Mouse (Mus musculus) cerebellum, adult 9-11 months (tissue): Measurements from ENCODE around the gene Ylpm1.
A peak's percentile ranks its signal among the peaks of the same experiment; 100 is the strongest.

ENCODE experiments used
- DNase-seq: peaks from one replicate; pipeline ENCODE4 v3.0.0; 2022

Ylpm1 gene

DNA sequence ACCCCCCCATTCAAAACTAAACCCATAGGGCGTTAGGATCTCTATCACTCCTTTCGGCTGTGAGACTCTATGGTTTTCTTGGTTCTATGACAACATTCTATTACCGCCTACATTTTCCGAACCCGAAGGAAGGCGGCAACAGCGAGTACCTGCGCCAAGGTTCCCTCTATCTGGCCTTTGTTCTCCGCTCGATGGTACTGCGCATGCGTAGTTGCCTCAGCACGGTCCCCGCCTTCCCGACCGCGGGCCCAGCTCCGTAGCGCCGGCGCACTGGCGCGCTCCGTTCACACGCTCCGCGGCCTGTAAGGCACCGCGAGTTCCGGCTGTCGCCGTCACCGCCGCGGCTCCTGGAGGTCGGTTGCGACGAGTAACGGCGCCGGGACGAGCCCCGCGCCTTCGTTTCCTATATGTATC lies at the start of gene Ylpm1:
Ylpm1 (plus strand) TSS at position 239 of the 414 bp plus-strand sequence.
- DNase-seq = peak; percentile 99

GRCm38 (mm10) chr12:84947894-84948583 lies 48.1 kb upstream of the Ylpm1 start:
- peak; percentile 87 for DNase-seq

DNA sequence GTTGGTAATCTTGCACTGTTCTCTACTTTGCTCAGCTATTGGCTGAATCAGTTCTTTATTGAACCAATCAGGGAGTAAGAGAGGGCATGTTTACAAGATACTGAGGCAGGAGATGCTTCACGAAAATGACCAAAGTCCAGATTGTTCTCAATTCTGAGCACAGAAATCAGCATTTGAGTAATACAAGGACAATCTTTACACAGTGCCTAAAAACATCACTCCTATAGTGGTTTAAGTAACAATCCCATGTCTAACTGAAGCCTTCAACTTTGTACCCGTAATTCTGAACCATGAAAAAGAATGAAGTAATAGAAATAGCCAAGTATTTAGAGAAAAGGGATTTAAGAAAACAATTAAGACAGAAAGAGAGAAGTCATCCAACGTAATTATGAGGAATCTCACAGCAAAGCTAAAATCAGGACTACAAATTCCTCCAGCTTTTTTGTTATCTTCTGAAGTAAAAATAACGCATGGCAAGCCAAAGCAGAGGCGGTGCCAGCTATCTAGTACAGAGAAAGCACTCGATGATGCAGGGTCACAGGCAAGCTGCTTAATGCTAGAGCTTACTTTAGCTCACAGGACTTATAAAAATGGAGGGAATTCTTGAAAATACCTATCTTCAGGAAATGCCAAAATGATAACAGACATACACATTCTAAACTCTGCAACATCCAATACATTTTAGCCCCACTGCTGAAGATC lies 47.4 kb upstream of the Ylpm1 start:
- DNase-seq = no peak

DNA sequence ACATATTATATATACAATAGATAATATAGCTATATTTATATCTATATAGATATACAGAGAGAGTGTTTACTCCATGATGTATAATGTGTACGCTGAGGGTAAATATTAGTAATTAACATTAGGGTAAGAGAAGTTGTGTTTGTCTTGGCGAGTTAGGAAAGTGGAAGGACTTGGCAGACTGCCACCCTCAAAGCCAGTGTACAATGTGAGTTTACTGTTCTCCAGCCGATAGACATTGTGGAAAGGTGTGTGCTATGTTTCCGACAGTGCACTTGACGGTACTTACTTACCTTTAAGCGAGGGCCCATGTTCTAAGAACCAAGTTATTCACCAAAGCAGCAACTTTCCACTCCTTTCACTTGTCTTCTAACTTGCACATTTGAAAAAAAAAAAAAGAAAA lies 45.4 kb upstream of the Ylpm1 start:
- no peak for DNase-seq

GRCm38 (mm10) chr12:84951531-84951930 lies 44.6 kb upstream of the Ylpm1 start:
- no peak for DNase-seq

GRCm38 (mm10) chr12:84952351-84952750 lies 43.8 kb upstream of the Ylpm1 start:
- no peak for DNase-seq

DNA sequence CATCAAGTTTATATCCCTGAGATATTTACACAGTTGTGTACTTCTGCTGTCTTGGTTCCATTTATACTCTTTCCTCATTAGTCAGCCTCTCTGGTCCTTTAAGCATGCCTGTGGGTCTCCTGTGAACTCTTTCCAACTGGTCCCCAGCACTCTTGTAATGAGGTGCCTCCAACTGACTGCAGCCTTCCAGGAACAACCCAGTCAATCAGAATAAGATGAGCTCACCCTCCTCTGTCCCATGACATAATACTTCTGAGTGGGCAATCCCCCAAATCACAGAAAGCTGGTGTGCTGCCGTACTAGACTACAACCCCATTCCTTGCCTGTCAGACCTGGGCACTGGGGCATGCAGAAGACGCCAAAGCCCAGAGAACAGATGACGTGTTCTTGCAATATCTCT lies 39.8 kb upstream of the Ylpm1 start:
- no peak for DNase-seq

- DNase-seq = no peak
These were observed 37.2 kb upstream of the Ylpm1 start for GRCm38 (mm10) chr12:84958794-84959356.

- no peak for DNase-seq
These were observed 33.5 kb upstream of the Ylpm1 start for GRCm38 (mm10) chr12:84962606-84963005.

DNA sequence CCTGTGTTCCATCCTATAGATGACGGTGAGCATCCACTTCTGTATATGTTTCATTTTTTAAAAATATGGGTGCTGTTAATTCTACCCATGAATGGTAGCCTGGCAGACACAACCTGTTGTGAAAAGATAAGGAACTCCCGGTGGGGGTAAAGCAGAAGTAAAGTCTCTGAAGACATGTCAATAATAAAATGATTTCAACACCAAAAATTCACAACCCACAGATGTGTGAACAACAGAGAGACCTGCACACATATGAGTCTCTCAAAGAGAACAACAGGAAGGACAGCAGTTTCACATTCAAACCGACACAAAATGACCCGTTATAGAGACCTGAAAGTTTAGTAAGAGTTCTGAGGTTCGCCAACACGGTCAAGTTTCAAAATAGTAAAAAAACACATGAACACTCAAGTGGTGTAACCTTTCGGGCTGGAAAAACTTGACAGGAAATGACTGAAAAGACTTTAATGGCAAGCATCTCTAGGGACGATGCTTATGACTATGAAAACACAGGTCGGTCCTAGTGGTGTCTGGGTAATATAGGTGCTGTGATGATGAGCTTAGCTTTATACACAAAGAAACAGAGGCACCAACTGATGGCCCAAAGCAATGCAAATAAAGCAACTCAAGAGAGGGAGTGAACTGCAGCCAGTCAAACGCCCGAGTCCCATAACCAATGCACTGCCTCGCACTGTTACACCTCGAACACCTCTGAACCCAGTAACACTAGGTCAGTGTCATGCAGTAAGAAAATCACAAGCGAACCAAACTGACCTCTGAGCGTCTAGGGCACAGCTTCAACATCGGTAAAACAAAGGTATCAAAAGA lies 27.1 kb upstream of the Ylpm1 start:
- DNase-seq = no peak

GRCm38 (mm10) chr12:84969656-84970427 lies 26.3 kb upstream of the Ylpm1 start:
- no peak for DNase-seq

DNA sequence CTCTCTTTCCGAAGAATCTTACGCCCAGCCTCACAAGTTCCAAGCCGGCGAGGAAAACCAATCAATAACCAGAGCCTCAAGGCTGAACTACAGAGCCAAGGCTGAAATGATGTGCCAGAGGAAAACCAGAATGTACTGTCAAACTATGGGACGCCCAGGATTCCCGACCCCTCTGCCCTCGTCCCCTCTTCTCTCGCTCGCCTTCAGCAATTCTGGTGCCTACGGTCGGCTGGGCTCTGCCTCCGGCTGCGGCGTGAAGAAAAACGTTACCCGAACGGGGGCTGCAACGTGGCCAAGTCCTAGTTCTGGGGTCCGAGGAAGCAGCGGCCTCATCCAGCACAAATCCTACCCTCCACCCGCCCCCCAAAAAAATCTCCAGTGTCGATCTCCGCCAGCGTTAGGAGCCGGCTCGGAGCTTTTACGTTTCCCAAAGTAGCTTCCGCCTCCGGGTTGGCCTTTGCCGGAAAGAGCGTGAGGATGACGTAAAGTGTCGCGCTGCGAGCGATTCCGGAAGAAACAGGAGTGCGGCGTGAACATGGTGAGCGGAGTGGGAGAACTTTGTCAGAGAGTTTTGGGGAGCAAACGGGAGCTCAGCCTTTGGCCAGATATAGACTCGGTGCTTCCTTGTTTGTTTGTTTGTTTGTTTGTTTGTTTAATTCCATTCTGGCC lies 25.6 kb upstream of the Ylpm1 start, which contains the start of the genes Fcf1 and Arel1:
Fcf1 (plus strand) TSS at position 470 of the 669 bp plus-strand sequence.
Arel1 (minus strand) TSS at position 473 of the 669 bp plus-strand sequence.
- peak; percentile 88 for DNase-seq

DNA sequence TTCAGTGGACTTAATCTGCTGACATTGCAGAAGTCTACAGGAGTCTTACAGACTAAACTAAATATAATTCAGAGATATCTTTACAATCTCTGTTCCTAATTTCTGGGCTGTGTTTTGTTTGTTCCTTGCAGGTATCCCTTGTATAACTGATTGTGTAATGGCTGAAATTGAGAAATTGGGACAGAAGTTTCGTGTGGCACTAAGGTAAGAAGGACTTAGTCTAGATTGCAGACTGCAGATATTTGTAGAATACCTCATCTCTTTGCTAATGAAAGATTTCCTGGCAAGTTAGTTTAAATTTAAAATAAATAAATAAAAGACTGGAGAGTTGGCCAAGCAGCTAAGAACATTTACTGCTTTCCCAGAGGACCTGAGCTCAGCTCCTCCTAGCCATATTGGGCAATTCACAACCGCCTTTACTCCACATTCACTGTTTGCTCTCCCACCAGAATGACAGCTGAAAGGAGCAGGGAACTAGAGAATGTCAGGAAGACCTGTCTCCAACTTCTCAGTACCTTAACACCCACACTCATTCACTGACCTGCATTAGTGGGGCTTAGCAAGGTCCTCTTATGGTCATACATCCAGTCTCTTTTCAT lies 16.8 kb upstream of the Ylpm1 start:
- DNase-seq = no peak

GRCm38 (mm10) chr12:84989456-84989855 lies 6.7 kb upstream of the Ylpm1 start:
- no peak for DNase-seq

GRCm38 (mm10) chr12:84995112-84995761 lies 884 bp upstream of the Ylpm1 start:
- DNase-seq = peak; percentile 22

DNA sequence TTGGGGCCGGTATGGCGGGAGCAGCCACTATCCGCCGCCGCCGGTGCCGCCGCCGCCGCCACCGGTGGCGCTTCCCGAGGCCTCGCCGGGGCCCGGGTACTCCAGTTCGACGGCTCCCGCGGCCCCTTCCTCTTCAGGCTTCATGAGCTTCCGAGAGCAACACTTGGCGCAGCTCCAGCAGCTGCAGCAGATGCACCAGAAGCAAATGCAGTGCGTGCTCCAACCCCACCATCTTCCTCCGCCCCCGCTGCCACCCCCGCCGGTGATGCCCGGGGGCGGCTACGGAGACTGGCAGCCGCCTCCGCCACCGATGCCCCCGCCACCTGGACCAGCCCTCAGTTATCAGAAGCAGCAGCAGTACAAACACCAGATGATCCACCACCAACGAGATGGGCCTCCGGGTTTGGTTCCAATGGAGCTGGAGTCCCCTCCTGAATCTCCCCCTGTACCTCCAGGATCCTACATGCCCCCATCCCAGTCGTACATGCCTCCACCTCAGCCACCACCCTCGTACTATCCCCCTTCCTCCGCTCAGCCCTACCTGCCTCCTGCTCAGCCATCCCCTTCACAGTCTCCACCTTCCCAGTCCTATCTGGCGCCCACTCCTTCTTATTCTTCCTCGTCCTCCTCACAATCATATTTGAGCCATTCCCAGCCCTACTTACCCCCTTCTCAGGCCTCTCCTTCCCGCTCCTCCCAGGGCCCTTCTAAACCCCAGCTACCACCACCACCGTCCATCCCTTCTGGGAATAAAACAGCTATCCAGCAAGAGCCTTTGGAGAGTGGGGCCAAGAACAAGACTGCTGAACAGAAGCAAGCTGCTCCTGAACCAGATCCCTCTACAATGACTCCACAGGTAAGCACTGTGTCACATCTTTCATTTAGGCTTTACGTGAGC lies 629 bp downstream of the Ylpm1 start:
- peak; percentile 75 for DNase-seq

DNA sequence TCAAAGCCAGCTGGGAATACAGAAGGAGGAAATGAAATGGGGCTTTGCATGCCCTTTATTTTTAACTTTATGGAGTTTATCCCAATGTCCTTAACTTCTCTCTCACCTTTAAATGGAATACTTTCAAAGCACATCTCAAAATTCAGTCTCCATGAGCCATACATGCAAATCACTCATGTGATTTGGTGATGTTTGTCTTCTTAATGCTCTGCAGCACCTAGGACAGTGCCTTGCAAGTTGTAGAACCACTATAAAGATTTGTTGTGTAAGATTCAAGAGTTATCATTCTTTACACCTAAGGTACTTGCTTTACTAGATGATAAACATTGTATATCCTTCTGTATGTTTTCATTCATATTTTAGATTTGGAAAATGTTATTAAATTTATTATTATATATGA lies 2.9 kb downstream of the Ylpm1 start:
- DNase-seq = no peak

DNA sequence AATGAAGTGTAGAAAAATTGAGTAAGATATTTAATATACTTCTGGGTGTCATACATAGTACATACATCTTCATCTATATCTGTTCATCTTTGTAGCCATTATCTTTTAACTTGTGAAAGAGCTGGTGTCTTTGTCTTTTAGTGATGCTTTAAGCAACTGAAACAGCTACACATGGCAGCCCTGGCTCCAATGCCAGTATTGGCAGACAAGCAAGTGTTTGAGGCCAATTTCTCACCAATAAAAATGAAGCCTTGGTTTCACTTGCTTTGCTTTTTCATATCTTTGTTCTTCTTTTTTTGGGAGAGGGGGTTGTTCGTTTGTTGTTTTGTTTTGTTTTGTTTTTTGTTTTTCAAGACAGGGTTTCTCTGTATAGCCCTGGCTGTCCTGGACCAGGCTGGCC lies 10.1 kb downstream of the Ylpm1 start:
- DNase-seq = no peak

- DNase-seq = no peak
These were observed 10.9 kb downstream of the Ylpm1 start for GRCm38 (mm10) chr12:85007021-85007420.

GRCm38 (mm10) chr12:85009776-85010175 lies 13.7 kb downstream of the Ylpm1 start:
- no peak for DNase-seq
